Mouse (Mus musculus) intestine, postnatal 0 days (tissue): ENCODE measurements at regions not wholly inside any gene's neighbourhood (a gene's known extent, or its start where the extent isn't known, plus 50 kb on each side); places are given as distances from the start of the nearest gene placed in this dataset.
A peak's percentile ranks its signal among the peaks of the same experiment; 100 is the strongest.

Experiments
- ATAC-seq: fragments of 200-750 bp; cut with Nextera tagmentation; 2 replicates; pipeline ENCODE4 v1.8.0; 2017; ENCODE audit warnings: mild to moderate bottlenecking, moderate TSS enrichment, moderate library complexity
- H3K27ac ChIP-seq: fragments of 300-500 bp; sonication (generic); 2 replicates; pipeline ENCODE4 v1.5.1; 2014; ENCODE audit warnings: mild to moderate bottlenecking, low read depth, low read length, moderate library complexity
- H3K27me3 ChIP-seq: fragments of 300-500 bp; sonication (generic); replicated peaks from 2 replicates; pipeline ENCODE4 v1.6.1; 2014; ENCODE audit warnings: low read length, mixed read lengths; ENCODE audit not compliant: control insufficient read depth, insufficient read depth
- H3K36me3 ChIP-seq: fragments of 300-500 bp; sonication (generic); 2 replicates; pipeline ENCODE4 v1.6.1; 2014; ENCODE audit warnings: mild to moderate bottlenecking, moderate library complexity; ENCODE audit not compliant: control insufficient read depth, insufficient read depth
- H3K4me1 ChIP-seq: fragments of 300-500 bp; sonication (generic); replicated peaks from 2 replicates; pipeline ENCODE4 v1.6.1; 2014; ENCODE audit warnings: antibody characterized with exemption, low read length, mixed read lengths; ENCODE audit not compliant: control insufficient read depth, insufficient read depth
- H3K4me2 ChIP-seq: fragments of 300-500 bp; sonication (generic); replicated peaks from 2 replicates; pipeline ENCODE4 v1.6.1; 2014; ENCODE audit warnings: low read depth, mild to moderate bottlenecking, moderate library complexity
- H3K4me3 ChIP-seq: fragments of 300-500 bp; sonication (generic); 2 replicates; pipeline ENCODE4 v1.5.1; 2014; ENCODE audit warnings: low read depth, low read length
- H3K9ac ChIP-seq: fragments of 300-500 bp; sonication (generic); 2 replicates; pipeline ENCODE4 v1.6.1; 2014; ENCODE audit warnings: mild to moderate bottlenecking, low read depth, low read length
- H3K9me3 ChIP-seq: fragments of 300-500 bp; sonication (generic); 2 replicates; pipeline ENCODE4 v1.6.1; 2016; ENCODE audit warnings: mixed run types; ENCODE audit not compliant: control insufficient read depth
- CTCF ChIP-seq: sonication (generic); IDR thresholded peaks from 2 replicates; pipeline ENCODE4 v1.5.1; 2016; ENCODE audit warnings: low read depth, mild to moderate bottlenecking, control low read depth, antibody characterized with exemption, moderate library complexity
- WGBS: fragments of 180-500 bp; shearing (Covaris S2); extraction: QIAGEN DNeasy Blood & Tissue Kit; methylation state at CpG from one replicate; pipeline ENCODE4 v1.1.7; 2014; 5-methylcytosine and 5-hydroxymethylcytosine counted together

DNA sequence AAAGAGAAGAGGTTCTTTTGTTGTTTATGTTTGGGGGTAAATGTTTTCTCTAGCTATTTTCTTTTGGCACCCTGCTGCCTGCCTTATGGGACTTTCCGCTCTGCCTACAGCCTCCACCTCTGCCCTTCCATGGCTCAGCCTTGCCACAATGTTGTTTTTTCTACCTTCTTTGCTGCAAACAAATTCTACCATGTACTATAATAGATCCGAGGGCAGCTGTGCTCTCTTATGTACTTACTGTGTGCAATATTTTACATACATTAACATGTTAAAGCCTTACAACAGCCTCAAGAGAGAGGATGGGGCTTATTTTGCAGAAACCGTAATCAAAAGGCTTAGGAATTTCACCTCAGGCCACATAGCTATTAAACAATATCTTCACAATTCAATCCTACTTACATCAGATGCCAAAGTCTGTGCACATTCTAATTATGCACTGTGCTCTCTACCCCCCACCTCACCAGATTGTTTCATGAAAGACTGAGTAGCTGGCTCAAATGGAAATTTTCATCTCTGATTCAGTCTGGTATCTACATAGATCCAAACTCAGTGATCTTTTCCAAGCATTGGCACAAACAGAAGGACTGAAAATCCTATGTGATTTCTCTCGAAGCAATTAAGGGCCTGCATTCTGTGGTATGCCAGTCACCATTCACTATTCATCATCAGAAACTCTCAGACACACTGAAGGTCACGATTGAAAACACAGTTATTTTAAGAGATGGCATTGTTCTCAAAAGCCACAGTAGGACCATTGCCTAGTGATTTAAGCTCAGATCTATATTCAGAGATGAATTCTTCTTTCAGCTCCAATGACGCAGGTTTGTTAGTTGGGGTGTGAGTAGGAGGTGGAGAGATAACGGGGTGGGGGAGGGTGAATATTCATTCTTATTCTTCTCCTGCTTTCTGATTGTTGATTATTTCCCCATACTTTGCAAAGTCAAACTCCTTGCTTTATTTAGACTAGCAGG lies 675.2 kb downstream of the Kcna4 start:
- ATAC-seq: no peak
- no peak overlapping the region for H3K4me3 ChIP-seq
- H3K4me1 ChIP-seq: no peaks in the 10 kb centered on the region
- no peak for TF ChIP-seq CTCF
- no peaks in the 10 kb centered on the region for H3K27me3 ChIP-seq
- H3K36me3 ChIP-seq: no peaks in the 10 kb centered on the region
- no peak overlapping the region for H3K9ac ChIP-seq
- H3K27ac ChIP-seq: no peak overlapping the region
- no peak overlapping the region for H3K4me2 ChIP-seq
- H3K9me3 ChIP-seq: no peaks in the 10 kb centered on the region
- WGBS: 78% methylated on average over 7 of the region's 7 CpGs

DNA sequence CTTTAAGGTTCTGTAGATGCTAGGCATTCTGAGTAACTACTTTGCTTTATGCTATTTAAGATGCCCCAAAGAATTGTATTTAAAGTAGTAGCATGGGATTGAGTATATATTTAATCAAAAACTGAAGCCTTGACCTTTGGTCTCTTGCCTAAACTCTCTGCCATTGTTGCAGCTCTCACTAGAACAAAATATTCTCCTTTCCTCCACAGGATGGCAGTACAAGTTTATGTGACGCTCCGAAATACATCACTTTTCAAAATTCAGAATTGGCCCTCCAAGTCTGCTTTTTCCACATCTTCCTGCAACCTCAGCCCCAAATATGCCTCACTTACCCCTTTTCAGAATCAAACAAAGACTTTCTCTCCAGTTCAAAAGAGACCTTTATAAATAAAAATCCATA lies 678.1 kb downstream of the Kcna4 start:
- ATAC-seq: no peak
- no peaks in the 10 kb centered on the region for H3K9me3 ChIP-seq
- no peak overlapping the region for H3K4me3 ChIP-seq
- WGBS: 47% methylated on average over 2 of the region's 2 CpGs
- no peaks in the 10 kb centered on the region for H3K36me3 ChIP-seq
- H3K4me2 ChIP-seq: no peak overlapping the region
- H3K27ac ChIP-seq: no peak overlapping the region
- peak; percentile 51 for TF ChIP-seq CTCF
- H3K27me3 ChIP-seq: no peaks in the 10 kb centered on the region
- no peaks in the 10 kb centered on the region for H3K4me1 ChIP-seq
- H3K9ac ChIP-seq: no peak overlapping the region

DNA sequence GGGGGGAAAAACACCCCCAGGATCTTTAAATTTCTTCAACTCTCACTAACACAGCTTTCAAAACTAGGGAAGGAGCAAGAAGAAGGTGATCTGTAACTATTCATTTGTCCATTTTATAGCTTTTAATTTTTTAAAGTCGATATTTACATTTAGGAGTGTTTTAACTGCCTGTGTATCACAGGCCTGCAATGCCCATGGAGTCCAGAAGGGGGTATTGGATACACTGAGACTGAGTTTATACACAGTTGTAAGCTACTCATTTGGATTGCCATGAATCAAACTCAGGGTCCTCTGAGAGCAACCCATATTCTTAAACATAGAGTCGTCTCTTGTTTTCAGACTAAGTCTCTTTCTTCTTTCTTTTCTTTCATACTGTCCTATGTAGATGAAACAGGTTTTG lies 679.1 kb downstream of the Kcna4 start:
- H3K4me3 ChIP-seq: no peak overlapping the region
- no peaks in the 10 kb centered on the region for H3K9me3 ChIP-seq
- WGBS: 74% methylated on average over 2 of the region's 2 CpGs
- no peak overlapping the region for H3K4me2 ChIP-seq
- ATAC-seq: no peak
- H3K36me3 ChIP-seq: no peaks in the 10 kb centered on the region
- no peak overlapping the region for H3K27ac ChIP-seq
- no peak overlapping the region for H3K9ac ChIP-seq
- H3K4me1 ChIP-seq: no peaks in the 10 kb centered on the region
- peak; percentile 14; the same call in 1 of the 2 replicates for TF ChIP-seq CTCF
- H3K27me3 ChIP-seq: no peaks in the 10 kb centered on the region

DNA sequence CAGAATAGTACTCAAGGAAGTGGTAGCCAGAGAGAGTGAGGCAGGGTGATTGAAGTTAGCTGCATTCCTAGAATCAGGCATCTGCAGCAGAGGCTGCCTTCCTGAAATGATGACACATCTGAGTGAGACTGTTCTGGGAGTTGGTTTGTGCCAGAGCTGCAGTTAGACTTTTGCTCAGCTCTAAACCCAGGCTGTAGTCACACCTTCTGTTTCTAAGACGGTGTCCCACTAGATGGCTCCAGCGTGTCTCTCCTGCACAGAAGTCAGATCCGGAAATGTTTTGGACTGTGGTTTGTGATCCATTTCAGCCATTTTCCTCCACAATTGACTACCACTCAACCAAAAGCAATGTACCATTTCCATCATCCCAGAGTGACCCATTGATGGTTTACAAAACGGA lies 683.1 kb downstream of the Kcna4 start:
- no peaks in the 10 kb centered on the region for H3K27me3 ChIP-seq
- ATAC-seq: no peak
- H3K9me3 ChIP-seq: no peaks in the 10 kb centered on the region
- no peaks in the 10 kb centered on the region for H3K4me1 ChIP-seq
- 61% methylated on average over 4 of the region's 4 CpGs for WGBS
- peak; percentile 40 for TF ChIP-seq CTCF
- H3K27ac ChIP-seq: no peak overlapping the region
- H3K9ac ChIP-seq: no peak overlapping the region
- no peaks in the 10 kb centered on the region for H3K36me3 ChIP-seq
- H3K4me2 ChIP-seq: no peak overlapping the region
- H3K4me3 ChIP-seq: no peak overlapping the region

GRCm38 (mm10) chr2:107994831-107995230 lies 704.4 kb downstream of the Kcna4 start:
- no peak for TF ChIP-seq CTCF
- H3K4me1 ChIP-seq: no peaks in the 10 kb centered on the region
- H3K4me3 ChIP-seq: no peak overlapping the region
- no peaks in the 10 kb centered on the region for H3K27me3 ChIP-seq
- WGBS: 62% methylated on average over 6 of the region's 6 CpGs
- ATAC-seq: no peak
- H3K4me2 ChIP-seq: no peak overlapping the region
- no peak overlapping the region for H3K27ac ChIP-seq
- H3K9ac ChIP-seq: no peak overlapping the region
- no peaks in the 10 kb centered on the region for H3K36me3 ChIP-seq
- H3K9me3 ChIP-seq: no peaks in the 10 kb centered on the region

DNA sequence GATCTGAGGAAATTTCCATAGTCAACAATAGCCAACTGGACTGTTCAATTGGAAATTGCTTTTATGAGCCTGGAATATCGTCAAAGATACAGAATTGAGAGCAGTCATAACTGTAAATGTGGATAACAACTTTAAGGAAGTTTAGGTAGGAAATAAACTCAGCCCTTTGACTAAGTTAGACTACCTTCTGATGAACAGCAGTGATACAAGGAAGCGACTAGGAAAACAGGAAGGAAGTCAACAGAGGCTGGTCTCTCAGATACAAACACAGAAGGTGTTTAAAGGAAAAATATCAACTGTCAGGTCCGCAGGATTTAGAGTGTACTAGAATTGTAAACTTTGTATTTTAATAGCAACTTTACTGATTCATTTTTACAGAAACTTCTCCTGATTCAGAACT lies 721.1 kb downstream of the Kcna4 start:
- Histone ChIP-seq H3K9me3 (no peaks in the 10 kb centered on the region), H3K4me3 (no peak overlapping the region), H3K4me1 (no peaks in the 10 kb centered on the region), H3K27me3 (no peaks in the 10 kb centered on the region), H3K27ac (no peak overlapping the region), H3K9ac (no peak overlapping the region), H3K4me2 (no peak overlapping the region), H3K36me3 (no peaks in the 10 kb centered on the region)
- ATAC-seq: no peak
- no peak for TF ChIP-seq CTCF
- 75% methylated on average over 3 of the region's 3 CpGs for WGBS
